19 mouse cellular contexts compared by ENCODE assay signal in the genomic region with DNA sequence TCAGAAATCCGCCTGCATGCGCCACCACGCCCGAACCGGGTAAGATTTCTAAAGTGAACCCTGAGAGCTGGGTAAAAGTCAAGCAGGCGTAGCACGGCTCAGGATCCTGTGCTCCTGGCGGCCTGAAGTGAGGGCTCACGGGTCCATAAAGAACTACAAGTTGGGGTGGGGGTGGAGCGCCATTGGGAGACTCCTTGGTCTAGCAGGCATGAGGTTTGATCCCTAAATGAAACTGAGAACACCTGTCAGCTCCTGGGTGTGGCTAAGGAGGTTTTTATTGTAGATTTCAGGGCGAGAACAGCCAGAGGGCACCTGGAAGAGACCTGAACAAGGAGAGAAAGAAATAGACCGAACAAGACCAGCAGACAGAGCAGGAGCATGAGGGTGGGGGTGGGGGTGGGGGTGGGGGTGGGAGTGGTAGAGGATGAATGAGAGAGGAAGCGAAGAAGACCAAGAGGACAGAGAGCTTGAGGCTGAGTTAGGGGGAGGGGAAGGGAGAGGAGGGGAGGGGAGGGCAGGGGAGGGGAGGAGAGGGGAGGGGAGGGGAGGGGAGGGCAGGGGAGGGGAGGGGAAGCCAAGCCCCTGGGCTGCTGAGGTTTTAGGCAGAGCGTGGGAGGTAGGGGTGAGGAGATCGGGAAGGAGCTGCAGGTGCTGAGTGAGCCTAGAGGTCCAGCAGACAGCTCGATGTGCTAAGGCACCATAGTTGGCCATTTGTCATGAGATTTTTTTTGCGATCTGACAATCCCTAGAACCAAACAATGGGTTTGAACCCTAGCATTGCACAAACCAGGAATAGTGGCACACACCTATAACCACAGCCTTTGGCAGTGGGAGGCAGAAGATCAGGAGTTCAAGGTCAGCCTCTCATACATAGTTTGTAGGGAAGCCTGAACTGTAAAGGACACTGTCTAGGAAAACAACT. TPM values are rescaled to one million over a fixed set of nuclear protein-coding genes. Genes with fewer than 3 reads are reported as not detected.
A peak's percentile ranks its signal among the peaks of the same experiment; 100 is the strongest.
DNase-seq lines count a peak whose midpoint lies in the region; ATAC-seq and TF ChIP-seq lines count a peak whose summit lies in the region.
"Had no signal": no experiment of that assay in that cellular context is flagged by ENCODE, and none has a peak within 500 bp of the region (broad histone marks: within the 10 kb centered on the region; RNA-seq: fewer than 3 reads in every experiment).

No protein-coding gene starts in this region.

- 67% methylated on average over 16 of the region's 17 CpGs for WGBS in midbrain, embryonic 10.5 days
- WGBS in midbrain, embryonic 14.5 days, result 66% methylated on average over 17 of the region's 17 CpGs
- 71% methylated on average over 16 of the region's 17 CpGs for WGBS in embryonic facial prominence, embryonic 10.5 days
- WGBS in small intestine, adult 2 months, result 27% methylated on average over 16 of the region's 17 CpGs

- H3K36me3 ChIP-seq in midbrain, embryonic 10.5 days, result no peaks in the 10 kb centered on the region
- no peaks in the 10 kb centered on the region for H3K36me3 ChIP-seq in midbrain, embryonic 14.5 days (ENCODE audit: control insufficient read depth, insufficient read depth, low read length)
- H3K36me3 ChIP-seq in embryonic facial prominence, embryonic 10.5 days (replicated peaks), result no peaks in the 10 kb centered on the region
- H3K36me3 ChIP-seq in small intestine, adult 2 months (ENCODE audit: control insufficient read depth, insufficient read depth, low read length), result no peaks in the 10 kb centered on the region
- H3K36me3 ChIP-seq: forebrain, embryonic 15.5 days; heart, embryonic 12.5 days; limb, embryonic 10.5 days; midbrain, embryonic 13.5 days; stomach, embryonic 15.5 days had no signal

- H3K27ac ChIP-seq in midbrain, embryonic 10.5 days (replicated peaks), result peak overlapping the region; percentile 39; the same call in 1 of the 2 replicates
- H3K27ac ChIP-seq in midbrain, embryonic 14.5 days (replicated peaks; ENCODE audit: low read depth, low read length), result no peak overlapping the region
- H3K27ac ChIP-seq in embryonic facial prominence, embryonic 10.5 days (replicated peaks), result peak overlapping the region; percentile 51
- peak overlapping the region; percentile 87 for H3K27ac ChIP-seq in small intestine, adult 2 months (ENCODE audit: insufficient read depth, low read depth, low read length)
- H3K27ac ChIP-seq: forebrain, embryonic 15.5 days; limb, embryonic 10.5 days; midbrain, embryonic 13.5 days; stomach, embryonic 15.5 days had no signal

- TF ChIP-seq CTCF in small intestine, adult 2 months (IDR thresholded peaks at IDR 0.05; ENCODE audit: extremely low read depth, insufficient read length, insufficient replicate concordance, low read depth, low read length), result no peak

- peaks cover 44% of the 10 kb centered on the region for H3K4me1 ChIP-seq in midbrain, embryonic 10.5 days
- no peaks in the 10 kb centered on the region for H3K4me1 ChIP-seq in midbrain, embryonic 14.5 days (ENCODE audit: control insufficient read depth, insufficient read depth, low read length)
- peaks cover 37% of the 10 kb centered on the region for H3K4me1 ChIP-seq in embryonic facial prominence, embryonic 10.5 days
- H3K4me1 ChIP-seq in small intestine, adult 2 months (ENCODE audit: control insufficient read depth, insufficient read depth, insufficient read length, low read length), result peaks cover 16% of the 10 kb centered on the region

- H3K9ac ChIP-seq in midbrain, embryonic 14.5 days (replicated peaks; ENCODE audit: low read length), result no peak overlapping the region
- H3K9ac ChIP-seq: forebrain, embryonic 15.5 days; heart, embryonic 12.5 days; midbrain, embryonic 13.5 days; stomach, embryonic 15.5 days had no signal

- DNase-seq in adrenal gland, postnatal 14 days, result peak; percentile 2
- no peak for DNase-seq in adrenal gland, adult (ENCODE audit: inconsistent age in 2 of 2, low spot score in 1 of 2)
- DNase-seq in midbrain, embryonic 10.5 days (ENCODE audit: low spot score), result no peak
- no peak for DNase-seq in midbrain, embryonic 14.5 days
- no peak for DNase-seq in embryonic facial prominence, embryonic 10.5 days (ENCODE audit: low spot score)
- DNase-seq in layer of hippocampus, postnatal 25 days (ENCODE audit: extremely low spot score in 1 of 2, low spot score in 1 of 2), result no peak
- no peak for DNase-seq in ovary, postnatal 14 days (ENCODE audit: low spot score)
- DNase-seq: adrenal gland, adult 8-10 months; cerebellum, adult 11-12 months; cerebellum, postnatal 36 days; lung, adult 2 months had no signal

- ATAC-seq in midbrain, embryonic 14.5 days (ENCODE audit: low FRiP score, low TSS enrichment), result no peak
- ATAC-seq: forebrain, embryonic 15.5 days; midbrain, embryonic 13.5 days had no signal

- H3K9me3 ChIP-seq in midbrain, embryonic 10.5 days (replicated peaks), result no peaks in the 10 kb centered on the region
- H3K9me3 ChIP-seq in midbrain, embryonic 14.5 days (ENCODE audit: control insufficient read depth, low read length), result no peaks in the 10 kb centered on the region
- no peaks in the 10 kb centered on the region for H3K9me3 ChIP-seq in embryonic facial prominence, embryonic 10.5 days
- H3K9me3 ChIP-seq: forebrain, embryonic 15.5 days; heart, embryonic 12.5 days; limb, embryonic 10.5 days; midbrain, embryonic 13.5 days; stomach, embryonic 15.5 days had no signal

- TF ChIP-seq POLR2A in small intestine, adult 2 months (IDR thresholded peaks at IDR 0.05; ENCODE audit: low read depth, low read length), result no peak

- no peak overlapping the region for H3K4me3 ChIP-seq in midbrain, embryonic 10.5 days
- no peak overlapping the region for H3K4me3 ChIP-seq in midbrain, embryonic 14.5 days (replicated peaks; ENCODE audit: low read depth, low read length)
- no peak overlapping the region for H3K4me3 ChIP-seq in embryonic facial prominence, embryonic 10.5 days
- H3K4me3 ChIP-seq in small intestine, adult 2 months (ENCODE audit: low read depth, low read length), result no peak overlapping the region
- H3K4me3 ChIP-seq: forebrain, embryonic 15.5 days; heart, embryonic 12.5 days; limb, embryonic 10.5 days; midbrain, embryonic 13.5 days; stomach, embryonic 15.5 days had no signal

- no peak overlapping the region for H3K4me2 ChIP-seq in midbrain, embryonic 14.5 days (ENCODE audit: low read length)
- H3K4me2 ChIP-seq: forebrain, embryonic 15.5 days; heart, embryonic 12.5 days; midbrain, embryonic 13.5 days; stomach, embryonic 15.5 days had no signal

- H3K27me3 ChIP-seq in midbrain, embryonic 10.5 days (ENCODE audit: low read depth, poor library complexity, severe bottlenecking), result no peaks in the 10 kb centered on the region
- H3K27me3 ChIP-seq in midbrain, embryonic 14.5 days (ENCODE audit: control insufficient read depth, insufficient read depth, low read length), result no peaks in the 10 kb centered on the region
- peaks cover 4% of the 10 kb centered on the region for H3K27me3 ChIP-seq in embryonic facial prominence, embryonic 10.5 days (replicated peaks; ENCODE audit: low read depth, poor library complexity, severe bottlenecking)
- H3K27me3 ChIP-seq in small intestine, adult 2 months (ENCODE audit: control insufficient read depth, insufficient read depth, low read length), result no peaks in the 10 kb centered on the region
- H3K27me3 ChIP-seq: forebrain, embryonic 15.5 days; heart, embryonic 12.5 days; stomach, embryonic 15.5 days had no signal

RNA-seq across cellular contexts. Expression of a gene that starts 4.8 kb away (rescaled TPM):
- total RNA-seq in adrenal gland, postnatal 14 days (2021), result 8.4 and 19.0 TPM in 2 replicates
- 36.8 and 41.3 TPM in 2 replicates for polyA plus RNA-seq in midbrain, embryonic 10.5 days (2016; fragmentation: Nextera tagmentation; extraction: Ambion mirVana)
- polyA plus RNA-seq in midbrain, embryonic 14.5 days (2014; fragmentation: Nextera tagmentation; extraction: Ambion mirVana), result 15.7 and 17.5 TPM in 2 replicates
- 7.9 and 15.1 TPM in 2 replicates for polyA plus RNA-seq in embryonic facial prominence, embryonic 10.5 days (2016; fragmentation: Nextera tagmentation; extraction: Ambion mirVana)
- polyA plus RNA-seq in small intestine, adult 2 months (2012; rRNA removed), result 23.5 and 23.9 TPM in 2 replicates
- total RNA-seq in layer of hippocampus, postnatal 25 days (2021), result 10 to 100 TPM; 10.9 to 11.9 TPM

RNA-seq across cellular contexts. Expression of a gene that starts 12.0 kb away (rescaled TPM):
- not detected in 2 replicates for total RNA-seq in adrenal gland, postnatal 14 days (2021)
- polyA plus RNA-seq in midbrain, embryonic 10.5 days (2016; fragmentation: Nextera tagmentation; extraction: Ambion mirVana), result 0.14 TPM in 1 of 2 replicates, not detected in the other
- not detected in 2 replicates for polyA plus RNA-seq in midbrain, embryonic 14.5 days (2014; fragmentation: Nextera tagmentation; extraction: Ambion mirVana)
- polyA plus RNA-seq in embryonic facial prominence, embryonic 10.5 days (2016; fragmentation: Nextera tagmentation; extraction: Ambion mirVana), result not detected in 2 replicates
- polyA plus RNA-seq in small intestine, adult 2 months (2012; rRNA removed), result 0.33 and 0.62 TPM in 2 replicates
- total RNA-seq in layer of hippocampus, postnatal 25 days (2021), result under 1 TPM; 0.27 to 0.75 TPM
- total RNA-seq: adrenal gland, adult 8-10 months; heart, postnatal 25 days had no signal
- polyA plus RNA-seq: heart, embryonic 12.5 days; kidney, embryonic 14.5 days; limb, embryonic 10.5 days; midbrain, embryonic 13.5 days had no signal

RNA-seq across cellular contexts. Expression of a gene that starts 13.0 kb away (rescaled TPM):
- total RNA-seq in adrenal gland, postnatal 14 days (2021), result 6.3 and 10.2 TPM in 2 replicates
- 4.4 and 5.4 TPM in 2 replicates for polyA plus RNA-seq in midbrain, embryonic 10.5 days (2016; fragmentation: Nextera tagmentation; extraction: Ambion mirVana)
- polyA plus RNA-seq in midbrain, embryonic 14.5 days (2014; fragmentation: Nextera tagmentation; extraction: Ambion mirVana), result 3.2 and 3.4 TPM in 2 replicates
- polyA plus RNA-seq in embryonic facial prominence, embryonic 10.5 days (2016; fragmentation: Nextera tagmentation; extraction: Ambion mirVana), result 3.6 and 4.0 TPM in 2 replicates
- 3.8 and 4.5 TPM in 2 replicates for polyA plus RNA-seq in small intestine, adult 2 months (2012; rRNA removed)
- total RNA-seq in layer of hippocampus, postnatal 25 days (2021), result 10 to 100 TPM; 10.5 to 12.1 TPM

RNA-seq across cellular contexts. Expression of a gene that starts 17.5 kb away (rescaled TPM):
- 935 and 1,177 TPM in 2 replicates for total RNA-seq in adrenal gland, postnatal 14 days (2021)
- polyA plus RNA-seq in midbrain, embryonic 10.5 days (2016; fragmentation: Nextera tagmentation; extraction: Ambion mirVana), result 691 and 830 TPM in 2 replicates
- polyA plus RNA-seq in midbrain, embryonic 14.5 days (2014; fragmentation: Nextera tagmentation; extraction: Ambion mirVana), result 599 and 678 TPM in 2 replicates
- polyA plus RNA-seq in embryonic facial prominence, embryonic 10.5 days (2016; fragmentation: Nextera tagmentation; extraction: Ambion mirVana), result 897 and 923 TPM in 2 replicates
- polyA plus RNA-seq in small intestine, adult 2 months (2012; rRNA removed), result 205 and 258 TPM in 2 replicates
- 100 to 1,000 TPM; 437 to 521 TPM for total RNA-seq in layer of hippocampus, postnatal 25 days (2021)

RNA-seq across cellular contexts. Expression of a gene that starts 42.7 kb away (rescaled TPM):
- 7.9 and 8.3 TPM in 2 replicates for total RNA-seq in adrenal gland, postnatal 14 days (2021)
- 12.8 and 15.7 TPM in 2 replicates for polyA plus RNA-seq in midbrain, embryonic 10.5 days (2016; fragmentation: Nextera tagmentation; extraction: Ambion mirVana)
- polyA plus RNA-seq in midbrain, embryonic 14.5 days (2014; fragmentation: Nextera tagmentation; extraction: Ambion mirVana), result 4.0 and 4.5 TPM in 2 replicates
- polyA plus RNA-seq in embryonic facial prominence, embryonic 10.5 days (2016; fragmentation: Nextera tagmentation; extraction: Ambion mirVana), result 9.2 and 10.4 TPM in 2 replicates
- polyA plus RNA-seq in small intestine, adult 2 months (2012; rRNA removed), result 2.4 and 3.7 TPM in 2 replicates
- 1 to 10 TPM; 1.4 to 3.0 TPM for total RNA-seq in layer of hippocampus, postnatal 25 days (2021)
